Mouse (Mus musculus) embryonic fibroblast, embryonic 13.5 days (primary cell): Measurements from ENCODE around the gene Ckap4. TPM values are rescaled to one million over a fixed set of nuclear protein-coding genes. Genes with fewer than 3 reads are reported as not detected.

Experiments
- H3K27ac ChIP-seq: 2 replicates; pipeline ENCODE4 v1.5.1; 2012; ENCODE audit warnings: low read length, control low read depth, inconsistent platforms; ENCODE audit not compliant: insufficient read depth
- H3K4me1 ChIP-seq: 2 replicates; pipeline ENCODE4 v1.6.1; 2011; ENCODE audit warnings: low read length; ENCODE audit not compliant: control insufficient read depth, insufficient read depth
- H3K4me3 ChIP-seq: 2 replicates; pipeline ENCODE4 v1.5.1; 2011; ENCODE audit warnings: mild to moderate bottlenecking, control low read depth, low read length; ENCODE audit not compliant: insufficient read depth
- CTCF ChIP-seq: IDR thresholded peaks from 2 replicates; pipeline ENCODE4 v1.5.1; 2011; ENCODE audit warnings: mild to moderate bottlenecking, control low read depth, low read length, moderate library complexity, borderline replicate concordance; ENCODE audit not compliant: insufficient read depth
- POLR2A ChIP-seq: IDR thresholded peaks from 2 replicates; pipeline ENCODE4 v1.6.1; 2011; ENCODE audit warnings: low read depth, mild to moderate bottlenecking, control low read depth, low read length, moderate library complexity
- polyA plus RNA-seq: library from polyadenylated mRNA; stranded (reverse); fragments of >200 nt; gene quantifications from 2 replicates; pipeline ENCODE4 v1.2.4, GENCODE M21; 2011; ENCODE audit warnings: low read depth; ENCODE audit not compliant: missing spikeins, insufficient read length

The Ckap4 gene
- polyA plus RNA-seq, 1 experiment, result 280 TPM

DNA sequence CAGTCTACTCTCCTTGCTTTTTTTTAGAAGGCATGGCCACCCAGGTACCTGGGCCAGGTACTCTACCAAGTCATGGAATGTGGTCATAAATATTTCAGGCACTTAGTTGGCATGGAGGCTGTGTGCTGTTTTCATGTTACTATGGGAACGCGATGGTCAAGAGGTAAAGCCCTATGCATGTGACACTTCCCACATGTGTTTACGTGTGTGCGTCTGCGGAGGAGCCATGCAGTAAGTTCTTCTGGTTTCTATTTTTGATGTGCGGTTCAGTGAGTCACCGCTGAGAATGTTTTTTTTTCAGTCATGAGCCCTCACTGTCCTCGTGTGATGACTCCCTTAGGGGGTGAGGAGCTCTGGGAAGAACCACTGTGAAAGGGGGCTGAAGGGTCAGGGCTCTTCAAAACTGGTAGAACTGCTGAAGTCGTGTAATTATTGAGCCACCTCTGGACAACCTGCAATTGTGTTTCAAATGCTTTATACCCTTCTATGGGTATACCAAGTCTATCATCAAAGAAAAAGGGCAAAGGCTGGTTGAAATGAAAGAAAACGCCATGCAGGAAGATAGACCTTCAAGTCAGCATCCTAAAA is 37.3 kb upstream of the Ckap4 start:
- no peaks in the 10 kb centered on the region for H3K4me1 ChIP-seq
- no peak overlapping the region for H3K4me3 ChIP-seq
- H3K27ac ChIP-seq, result no peak overlapping the region
- TF ChIP-seq CTCF (no peak), POLR2A (no peak)

DNA sequence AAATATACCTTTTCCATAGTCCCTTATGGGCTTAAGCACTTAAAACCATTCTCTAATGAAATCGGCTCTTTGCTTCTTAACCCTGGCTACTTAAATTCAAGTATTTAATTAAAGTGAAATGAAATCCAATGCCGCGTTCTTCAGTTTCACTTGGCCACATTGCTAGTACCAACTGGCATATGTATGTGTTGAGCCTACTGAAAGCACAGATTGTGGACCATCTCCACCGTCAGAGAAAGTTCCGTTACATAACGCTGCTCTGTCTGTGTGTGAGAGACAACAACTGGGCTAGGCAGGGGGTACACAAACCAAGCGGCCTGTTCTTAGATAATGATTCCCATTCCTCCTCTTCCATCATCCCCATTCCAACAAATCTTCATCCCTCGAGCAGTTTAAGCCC is 30.6 kb upstream of the Ckap4 start:
- H3K27ac ChIP-seq, result no peak overlapping the region

DNA sequence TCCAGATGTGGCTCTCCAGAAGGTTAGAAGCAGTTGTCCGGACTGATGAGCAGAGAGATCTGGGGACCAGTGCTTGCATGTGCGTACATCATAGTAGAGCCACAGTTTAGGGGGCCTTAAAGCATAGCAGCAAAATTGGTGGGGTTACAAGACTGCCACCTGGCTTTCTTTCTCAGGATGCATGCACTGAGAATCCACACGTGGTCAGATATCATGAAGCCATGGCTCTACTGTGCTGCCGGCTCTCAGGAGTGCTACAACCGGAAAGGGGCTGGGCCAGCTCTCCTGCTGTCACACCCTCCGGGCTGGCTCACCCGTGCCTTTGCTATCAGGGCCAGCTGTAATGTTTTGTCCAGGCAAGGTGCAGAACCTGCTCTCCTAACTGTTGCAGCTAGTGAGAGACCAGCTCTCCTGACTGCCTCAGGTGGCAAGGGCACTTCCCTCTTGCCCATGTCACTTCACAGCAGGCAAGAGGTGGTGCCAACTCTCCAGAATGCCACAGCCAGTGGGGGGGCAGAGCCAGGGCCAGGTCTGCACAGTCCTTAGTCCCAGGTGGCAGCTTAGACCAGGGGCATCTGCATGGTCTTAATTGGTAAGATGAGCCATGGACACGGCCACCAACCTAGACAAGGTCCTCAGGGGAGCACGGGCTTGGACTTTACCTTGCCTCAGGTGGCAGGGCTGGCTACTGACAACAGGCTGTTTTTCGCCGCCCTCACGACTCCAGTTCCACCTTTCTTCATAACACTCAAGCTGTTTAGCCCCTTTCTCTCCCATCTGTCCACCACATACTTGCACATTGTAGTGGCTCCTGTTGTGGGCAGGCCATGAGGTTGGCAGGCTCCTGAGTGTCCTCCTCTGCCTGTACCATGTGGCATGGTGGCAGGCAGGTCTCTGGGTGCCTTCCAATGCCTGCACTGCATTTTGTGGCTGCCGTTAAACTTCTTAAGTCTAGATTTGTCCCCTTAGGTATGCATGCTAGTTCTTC is 29.0 kb upstream of the Ckap4 start:
- TF ChIP-seq CTCF (no peak), POLR2A (no peak)
- no peaks in the 10 kb centered on the region for H3K4me1 ChIP-seq
- H3K4me3 ChIP-seq, result no peak overlapping the region
- no peak overlapping the region for H3K27ac ChIP-seq

More for the DNA sequence above, 30.6 kb upstream of the Ckap4 start:
- H3K4me3 ChIP-seq, result no peak overlapping the region
- H3K4me1 ChIP-seq, result no peaks in the 10 kb centered on the region
- no peak for TF ChIP-seq CTCF
- no peak for TF ChIP-seq POLR2A

DNA sequence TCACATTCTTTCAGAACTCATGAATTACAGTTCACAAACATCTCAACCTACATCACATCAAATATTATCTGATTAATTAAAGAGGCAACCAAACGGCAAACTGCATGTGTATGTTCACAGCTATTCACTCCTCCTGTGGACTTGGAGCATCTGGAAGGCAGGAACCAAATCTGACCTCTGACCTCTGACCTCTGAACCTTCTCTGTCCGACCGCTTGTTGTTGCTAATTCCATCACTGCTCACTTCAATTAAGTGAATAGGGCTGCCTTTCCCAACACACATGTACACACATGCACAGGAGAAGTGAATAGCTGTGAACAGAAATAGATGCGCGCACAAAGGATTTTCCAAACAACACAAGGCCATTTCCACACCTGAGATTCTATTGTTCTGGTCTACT is 28.3 kb upstream of the Ckap4 start:
- no peaks in the 10 kb centered on the region for H3K4me1 ChIP-seq
- no peak for TF ChIP-seq CTCF
- no peak for TF ChIP-seq POLR2A
- no peak overlapping the region for H3K27ac ChIP-seq
- no peak overlapping the region for H3K4me3 ChIP-seq

DNA sequence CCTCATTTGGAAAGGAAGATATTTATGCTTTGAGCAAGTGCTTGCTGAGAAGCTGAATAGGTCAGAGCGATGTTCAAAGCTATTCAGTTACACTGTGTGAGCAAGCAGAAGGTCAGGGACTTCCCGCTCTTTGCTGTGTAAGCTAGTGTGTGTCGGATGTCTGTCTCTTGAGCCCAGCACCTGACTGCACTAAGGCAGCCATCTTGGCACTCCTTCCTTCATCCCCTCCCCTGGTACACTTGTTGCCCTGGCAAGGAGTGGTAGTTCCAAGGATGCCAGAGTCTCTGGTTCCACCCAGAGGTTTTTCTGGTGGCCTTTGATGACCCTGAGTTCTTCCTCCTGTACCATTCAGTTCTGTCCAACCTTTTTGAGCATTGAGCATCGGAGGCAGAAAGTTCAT is 26.1 kb upstream of the Ckap4 start:
- H3K4me1 ChIP-seq, result no peaks in the 10 kb centered on the region
- no peak overlapping the region for H3K4me3 ChIP-seq

DNA sequence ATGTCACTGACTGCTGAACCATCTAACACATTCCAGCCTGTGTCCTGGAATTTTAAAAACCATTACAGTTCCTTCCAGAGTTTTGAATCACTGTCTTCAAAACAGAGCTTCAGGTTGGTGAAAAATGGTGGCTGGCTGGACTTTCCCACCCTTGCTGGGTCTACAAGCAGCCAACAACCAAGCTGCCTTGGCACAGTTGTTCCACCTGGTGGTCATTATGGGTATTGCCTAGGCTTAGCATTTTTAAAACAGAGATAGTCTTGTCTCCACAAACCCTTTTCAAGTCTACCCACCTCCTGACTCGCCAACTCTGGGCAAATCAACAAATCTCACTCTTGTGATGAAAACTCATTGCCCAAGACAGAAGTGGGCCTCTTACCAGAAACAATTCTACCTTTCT is 24.6 kb upstream of the Ckap4 start:
- Histone ChIP-seq H3K4me1 (no peaks in the 10 kb centered on the region), H3K4me3 (no peak overlapping the region), H3K27ac (no peak overlapping the region)
- TF ChIP-seq CTCF (no peak), POLR2A (no peak)

More for the DNA sequence above, 26.1 kb upstream of the Ckap4 start:
- H3K27ac ChIP-seq, result no peak overlapping the region
- no peak for TF ChIP-seq CTCF
- no peak for TF ChIP-seq POLR2A

DNA sequence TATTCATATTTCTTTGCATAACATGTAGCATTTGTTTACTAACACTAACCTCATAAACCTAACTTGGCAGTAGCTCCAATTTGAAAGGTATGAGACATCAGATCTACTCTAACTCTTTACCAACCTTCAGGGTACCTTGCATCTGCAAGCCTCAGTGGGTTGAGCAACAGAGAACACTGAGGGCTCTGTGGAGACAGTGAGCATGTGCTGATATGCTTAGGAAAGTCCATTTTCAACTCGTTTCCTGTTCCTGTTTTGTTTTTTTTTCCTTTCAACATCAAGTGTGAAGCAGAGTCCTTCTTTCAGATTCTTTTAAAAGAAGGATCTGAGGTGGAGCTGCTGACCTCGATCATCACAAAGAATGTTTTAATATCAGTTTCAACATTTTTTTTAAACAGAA is 22.3 kb upstream of the Ckap4 start:
- TF ChIP-seq POLR2A, result no peak
- H3K27ac ChIP-seq, result no peak overlapping the region
- H3K4me1 ChIP-seq, result no peaks in the 10 kb centered on the region
- H3K4me3 ChIP-seq, result no peak overlapping the region

DNA sequence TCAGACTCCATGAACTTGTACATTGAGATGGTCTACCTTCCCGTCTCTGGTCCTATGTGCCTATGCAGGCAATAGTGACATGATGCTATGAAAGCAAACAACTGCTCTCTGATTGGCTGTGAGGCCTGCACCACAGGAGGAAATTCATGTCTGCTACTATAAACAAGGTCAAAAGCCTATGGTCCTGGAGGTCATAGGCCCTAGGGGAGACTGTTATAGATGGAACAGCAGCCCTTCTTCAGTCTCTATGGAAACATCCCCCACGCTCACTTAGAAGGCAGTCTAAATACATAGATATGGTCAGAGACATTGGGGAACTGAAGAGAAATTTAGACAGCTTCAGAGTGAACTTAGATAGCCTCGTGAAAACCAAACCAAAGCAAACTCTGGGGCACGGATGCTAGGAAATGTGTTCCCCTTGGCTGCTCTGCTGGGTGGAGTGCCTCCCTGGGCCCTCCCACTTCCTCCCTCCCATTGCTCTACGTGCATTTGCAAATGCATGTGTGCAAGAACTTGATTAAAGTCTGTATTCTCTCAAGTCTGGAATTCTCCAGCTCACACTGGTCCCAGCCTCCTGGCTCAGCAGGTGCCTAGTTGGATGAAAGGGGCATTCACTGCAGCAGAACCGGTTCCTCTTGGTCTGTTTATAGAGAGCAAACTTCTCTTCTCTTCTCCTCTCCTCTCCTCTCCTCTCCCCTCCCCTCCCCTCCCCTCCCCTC is 20.6 kb upstream of the Ckap4 start:
- Histone ChIP-seq H3K4me3 (no peak overlapping the region), H3K27ac (no peak overlapping the region), H3K4me1 (no peaks in the 10 kb centered on the region)
- no peak for TF ChIP-seq CTCF
- no peak for TF ChIP-seq POLR2A

DNA sequence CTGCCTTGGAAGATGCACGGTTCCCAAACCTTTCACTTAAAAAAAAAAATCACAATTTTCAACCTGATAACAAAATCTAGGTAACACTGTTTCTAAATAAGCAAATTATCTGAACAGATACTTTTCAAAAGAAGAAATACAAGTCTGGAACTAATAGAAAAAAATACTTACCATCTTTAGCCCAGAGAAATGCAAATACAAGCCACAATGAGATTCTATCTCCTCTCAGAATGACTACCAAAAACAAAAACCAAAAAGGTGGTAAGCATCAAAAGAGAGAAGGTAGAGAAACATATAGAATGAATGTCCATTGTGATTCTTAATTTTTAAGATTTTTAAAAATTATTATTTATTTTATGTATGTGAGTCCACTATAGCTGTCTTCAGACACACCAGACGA is 18.6 kb upstream of the Ckap4 start:
- Histone ChIP-seq H3K4me1 (no peaks in the 10 kb centered on the region), H3K27ac (no peak overlapping the region), H3K4me3 (no peak overlapping the region)
- no peak for TF ChIP-seq POLR2A
- no peak for TF ChIP-seq CTCF
